Mouse (Mus musculus): ENCODE data around the gene Lyrm7. TPM values are rescaled to one million over a fixed set of nuclear protein-coding genes. Genes with fewer than 3 reads are reported as not detected.

Lyrm7 gene
- polyA plus RNA-seq, 1 experiment from 2014 or later: 5.8 TPM

DNA sequence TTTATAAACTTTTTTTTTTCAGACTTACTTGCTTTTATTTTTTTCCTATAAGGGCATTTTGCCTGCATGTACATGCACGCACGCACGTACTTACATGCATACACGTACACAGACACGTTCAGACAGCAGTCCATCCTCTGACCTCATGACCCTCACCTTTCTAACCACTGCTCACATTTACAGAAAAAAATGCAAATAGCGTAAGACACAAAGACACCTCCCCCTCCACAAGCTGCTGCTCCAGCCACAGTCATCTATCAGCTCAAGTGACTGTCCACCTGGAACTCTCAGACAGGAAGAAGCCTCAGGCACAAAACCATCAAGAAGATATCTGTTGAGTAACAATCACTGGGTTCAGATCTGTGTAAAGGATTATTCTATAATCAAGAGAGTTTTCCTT is 78.5 kb downstream of the Lyrm7 start:
- no peak for TF ChIP-seq CTCF (IDR thresholded peaks at IDR 0.05; ENCODE audit: low read depth)
- peaks cover 5% of the 10 kb centered on the region; the same call in 1 of the 2 replicates for H3K4me1 ChIP-seq (replicated peaks; ENCODE audit: control insufficient read depth, insufficient read depth, low read length)
- H3K36me3 ChIP-seq (ENCODE audit: control insufficient read depth, insufficient read depth): no peaks in the 10 kb centered on the region; the same call in 1 of the 2 replicates
- no peaks in the 10 kb centered on the region for H3K9me3 ChIP-seq (ENCODE audit: control insufficient read depth)
- no peak for ATAC-seq
- 80% methylated on average over 6 of the region's 6 CpGs for WGBS
- no peaks in the 10 kb centered on the region for H3K27me3 ChIP-seq (replicated peaks; ENCODE audit: control insufficient read depth, insufficient read depth, low read length)
- H3K4me2 ChIP-seq (replicated peaks; ENCODE audit: low read depth): no peak overlapping the region
- H3K9ac ChIP-seq (ENCODE audit: low read depth, low read length): no peak overlapping the region
- H3K27ac ChIP-seq (ENCODE audit: low read depth, low read length): no peak overlapping the region
- no peak overlapping the region for H3K4me3 ChIP-seq (ENCODE audit: low read depth, low read length)

DNA sequence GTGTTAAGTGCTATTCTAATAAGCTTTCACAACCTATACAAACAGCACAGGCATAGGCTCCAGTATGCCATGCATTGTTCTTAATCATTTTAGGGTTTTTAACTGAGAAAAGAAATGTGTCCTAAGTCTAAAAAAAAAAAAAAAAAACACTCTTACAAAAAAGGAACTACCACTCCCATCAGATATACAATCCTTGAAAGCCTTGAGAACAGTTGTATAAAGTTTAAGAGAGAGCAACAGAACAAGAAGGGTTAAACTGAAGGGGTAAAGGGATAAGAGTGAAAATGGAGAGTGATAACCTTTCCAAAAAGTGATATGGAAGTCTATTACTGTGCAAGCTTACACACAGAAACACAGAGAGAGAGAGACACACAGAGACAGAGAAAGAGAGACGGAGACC is 80.8 kb downstream of the Lyrm7 start:
- Histone ChIP-seq H3K27me3 (replicated peaks; ENCODE audit: control insufficient read depth, insufficient read depth, low read length) (no peaks in the 10 kb centered on the region), H3K27ac (ENCODE audit: low read depth, low read length) (no peak overlapping the region), H3K36me3 (ENCODE audit: control insufficient read depth, insufficient read depth) (no peaks in the 10 kb centered on the region; the same call in 1 of the 2 replicates), H3K4me3 (ENCODE audit: low read depth, low read length) (no peak overlapping the region), H3K4me2 (replicated peaks; ENCODE audit: low read depth) (no peak overlapping the region), H3K9me3 (ENCODE audit: control insufficient read depth) (no peaks in the 10 kb centered on the region), H3K9ac (ENCODE audit: low read depth, low read length) (no peak overlapping the region), H3K4me1 (replicated peaks; ENCODE audit: control insufficient read depth, insufficient read depth, low read length) (no peaks in the 10 kb centered on the region)
- TF ChIP-seq CTCF (IDR thresholded peaks at IDR 0.05; ENCODE audit: low read depth): no peak
- 100% methylated on average over 1 of the region's 1 CpGs for WGBS
- no peak for ATAC-seq

DNA sequence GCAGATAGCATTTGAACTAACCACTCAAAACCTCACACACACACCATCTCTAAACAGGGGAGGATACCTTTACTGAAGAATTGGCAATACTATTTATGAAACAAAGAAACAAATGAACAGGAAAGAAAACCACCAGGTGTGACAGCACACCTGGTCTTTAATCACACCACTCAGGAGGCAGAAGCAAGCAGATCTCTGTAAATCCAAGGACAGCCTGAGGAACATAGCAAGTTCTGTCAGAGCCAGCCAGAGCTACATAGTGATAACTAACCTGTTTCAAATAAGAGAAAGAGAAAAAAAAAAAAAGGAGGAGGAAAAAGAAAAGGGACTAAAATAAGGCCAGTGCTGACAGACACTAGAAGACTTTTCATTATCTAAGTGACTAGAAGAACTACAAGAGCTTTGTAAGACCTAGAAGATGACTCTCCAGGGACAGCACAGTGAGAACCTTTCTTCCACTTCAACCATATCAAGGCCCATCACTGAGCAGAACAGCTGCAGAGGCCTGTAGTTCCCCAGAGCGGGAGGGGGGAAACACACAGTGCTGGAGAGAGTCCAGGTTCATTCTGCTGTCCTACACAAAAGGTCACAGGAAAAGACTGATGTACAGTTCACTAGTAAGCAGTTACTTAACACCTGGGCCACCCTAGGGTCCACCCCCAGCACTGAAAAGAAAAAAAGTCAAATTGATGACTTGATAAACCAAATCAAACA is 82.4 kb downstream of the Lyrm7 start:
- Histone ChIP-seq H3K9ac (ENCODE audit: low read depth, low read length) (no peak overlapping the region), H3K4me1 (replicated peaks; ENCODE audit: control insufficient read depth, insufficient read depth, low read length) (no peaks in the 10 kb centered on the region), H3K27ac (ENCODE audit: low read depth, low read length) (no peak overlapping the region), H3K36me3 (ENCODE audit: control insufficient read depth, insufficient read depth) (no peaks in the 10 kb centered on the region; the same call in 1 of the 2 replicates), H3K9me3 (ENCODE audit: control insufficient read depth) (no peaks in the 10 kb centered on the region), H3K27me3 (replicated peaks; ENCODE audit: control insufficient read depth, insufficient read depth, low read length) (no peaks in the 10 kb centered on the region), H3K4me2 (replicated peaks; ENCODE audit: low read depth) (no peak overlapping the region), H3K4me3 (ENCODE audit: low read depth, low read length) (no peak overlapping the region)
- WGBS: 17% methylated on average over 1 of the region's 1 CpGs
- ATAC-seq: no peak
- TF ChIP-seq CTCF (IDR thresholded peaks at IDR 0.05; ENCODE audit: low read depth): no peak

DNA sequence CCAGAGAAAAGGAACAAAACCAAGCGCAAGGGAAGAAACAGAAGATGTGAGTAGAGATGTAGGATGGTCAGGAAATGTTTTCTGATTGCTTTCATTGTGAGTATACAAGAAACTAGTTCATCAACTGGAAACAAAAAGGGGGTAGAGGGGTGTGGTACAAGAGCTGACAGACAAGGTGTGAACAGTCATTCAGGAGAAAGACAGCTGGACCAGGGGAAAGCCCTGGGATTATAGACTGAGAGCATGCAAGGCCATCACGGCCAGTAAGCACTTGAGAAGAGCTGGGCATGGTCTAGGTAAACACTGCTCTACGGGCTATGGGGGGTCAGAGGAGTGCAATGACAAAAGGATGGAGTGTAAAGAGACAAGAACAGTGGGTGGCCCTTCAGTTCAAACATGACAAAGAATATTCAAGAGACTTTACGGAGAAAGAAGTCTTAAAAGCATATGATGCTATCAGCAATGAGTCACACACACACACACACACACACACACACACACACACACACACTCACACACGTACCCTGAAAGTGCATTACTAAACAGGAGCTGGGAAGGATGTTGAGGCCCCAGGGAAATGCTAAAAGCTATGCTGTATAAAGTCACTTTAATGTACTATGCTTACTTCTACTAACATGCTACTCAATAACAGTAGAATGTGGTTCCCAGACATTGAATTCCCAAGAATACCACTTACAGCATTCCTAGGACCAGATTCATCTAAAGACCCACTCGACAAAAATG is 83.2 kb downstream of the Lyrm7 start:
- ATAC-seq: no peak
- Histone ChIP-seq H3K4me3 (ENCODE audit: low read depth, low read length) (no peak overlapping the region), H3K27me3 (replicated peaks; ENCODE audit: control insufficient read depth, insufficient read depth, low read length) (no peaks in the 10 kb centered on the region), H3K9ac (ENCODE audit: low read depth, low read length) (no peak overlapping the region), H3K9me3 (ENCODE audit: control insufficient read depth) (no peaks in the 10 kb centered on the region), H3K4me2 (replicated peaks; ENCODE audit: low read depth) (no peak overlapping the region), H3K36me3 (ENCODE audit: control insufficient read depth, insufficient read depth) (no peaks in the 10 kb centered on the region; the same call in 1 of the 2 replicates), H3K27ac (ENCODE audit: low read depth, low read length) (no peak overlapping the region), H3K4me1 (replicated peaks; ENCODE audit: control insufficient read depth, insufficient read depth, low read length) (no peaks in the 10 kb centered on the region)
- 64% methylated on average over 6 of the region's 6 CpGs for WGBS
- TF ChIP-seq CTCF (IDR thresholded peaks at IDR 0.05; ENCODE audit: low read depth): no peak

Other genes starting within 250 kb of the Lyrm7 start
- gene Cdc42se2, start 73.2 kb downstream of the Lyrm7 start, polyA plus RNA-seq (2015; fragmentation: Nextera tagmentation; extraction: Ambion mirVana): 58.8 and 63.5 TPM in 2 replicates
- gene Hint1, start 5.5 kb upstream of the Lyrm7 start, polyA plus RNA-seq (2015; fragmentation: Nextera tagmentation; extraction: Ambion mirVana): 1,016 and 1,041 TPM in 2 replicates
- gene Gpx3, start 41.5 kb upstream of the Lyrm7 start, polyA plus RNA-seq (2015; fragmentation: Nextera tagmentation; extraction: Ambion mirVana): 6,664 and 6,785 TPM in 2 replicates
- 29.9 and 30.3 TPM in 2 replicates for gene Tnip1, start 102.0 kb upstream of the Lyrm7 start, polyA plus RNA-seq (2015; fragmentation: Nextera tagmentation; extraction: Ambion mirVana)
- 86.9 and 89.2 TPM in 2 replicates for gene Anxa6, start 172.5 kb upstream of the Lyrm7 start, polyA plus RNA-seq (2015; fragmentation: Nextera tagmentation; extraction: Ambion mirVana)
- 3.5 and 4.2 TPM in 2 replicates for gene Ccdc69, start 217.2 kb upstream of the Lyrm7 start, polyA plus RNA-seq (2015; fragmentation: Nextera tagmentation; extraction: Ambion mirVana)
- 14.8 and 15.4 TPM in 2 replicates for gene Gm2a, start 237.2 kb upstream of the Lyrm7 start, polyA plus RNA-seq (2015; fragmentation: Nextera tagmentation; extraction: Ambion mirVana)